Mouse (Mus musculus) heart, embryonic 15.5 days (tissue): ENCODE measurements around the gene Fam227b. TPM values are rescaled to one million over a fixed set of nuclear protein-coding genes. Genes with fewer than 3 reads are reported as not detected.
A peak's percentile ranks its signal among the peaks of the same experiment; 100 is the strongest.

Experiments
- ATAC-seq: fragments of 200-750 bp; cut with Nextera tagmentation; replicated peaks from 2 replicates; pipeline ENCODE4 v1.8.0; 2017; ENCODE audit warnings: low read depth, moderate TSS enrichment; ENCODE audit not compliant: insufficient number of reproducible peaks, insufficient read depth, low FRiP score
- H3K27ac ChIP-seq: fragments of 300-500 bp; sonication (generic); 2 replicates; pipeline ENCODE4 v1.5.1; 2015; ENCODE audit warnings: mild to moderate bottlenecking, inconsistent platforms
- H3K27me3 ChIP-seq: fragments of 300-500 bp; sonication (generic); 2 replicates; pipeline ENCODE4 v1.6.1; 2015; ENCODE audit warnings: inconsistent platforms
- H3K36me3 ChIP-seq: fragments of 300-500 bp; sonication (generic); 2 replicates; pipeline ENCODE4 v1.6.1; 2015; ENCODE audit warnings: mild to moderate bottlenecking, inconsistent platforms
- H3K4me1 ChIP-seq: fragments of 300-500 bp; sonication (generic); replicated peaks from 2 replicates; pipeline ENCODE4 v1.6.1; 2015; ENCODE audit warnings: inconsistent platforms
- H3K4me2 ChIP-seq: fragments of 300-500 bp; sonication (generic); 2 replicates; pipeline ENCODE4 v1.6.1; 2015; ENCODE audit warnings: inconsistent platforms, mild to moderate bottlenecking, moderate library complexity
- H3K4me3 ChIP-seq: fragments of 300-500 bp; sonication (generic); 2 replicates; pipeline ENCODE4 v1.5.1; 2015; ENCODE audit warnings: mild to moderate bottlenecking, inconsistent platforms
- H3K9ac ChIP-seq: fragments of 300-500 bp; sonication (generic); 2 replicates; pipeline ENCODE4 v1.6.1; 2015; ENCODE audit warnings: mild to moderate bottlenecking, inconsistent platforms
- H3K9me3 ChIP-seq: fragments of 300-500 bp; sonication (generic); replicated peaks from 2 replicates; pipeline ENCODE4 v1.6.1; 2016; ENCODE audit warnings: inconsistent platforms
- WGBS: fragments of 180-500 bp; shearing (Covaris S2); methylation state at CpG from one replicate; pipeline ENCODE4 v1.1.7; 2015; ENCODE audit warnings: mixed read lengths; 5-methylcytosine and 5-hydroxymethylcytosine counted together
- polyA plus RNA-seq: library from polyadenylated mRNA; unstranded; fragments of >200 nt; fragmentation: Nextera tagmentation; extraction: Ambion mirVana; gene quantifications from 2 replicates; pipeline ENCODE4 v1.2.1, GENCODE M21; 2015

Gene Fam227b
- polyA plus RNA-seq, 1 experiment from 2014 or later: not detected

GRCm38 (mm10) chr2:126034379-126035005 lies 117.3 kb downstream of the Fam227b start, which contains the start of gene Fgf7:
Gene Fgf7, plus strand, starts transcription at chr2:126034658.
- H3K4me3 ChIP-seq: 0 out of 2 replicates have a peak within 1 kb of the TSS, but pooled peaks have one; percentile 1
- no peak within 1 kb of the TSS for H3K9ac ChIP-seq
- ATAC-seq: no peak
- no peaks in the 10 kb centered on the region for H3K36me3 ChIP-seq
- WGBS: 61% methylated on average over 15 of the region's 15 CpGs
- peak within 1 kb of the TSS; percentile 26; the same call in 1 of the 2 replicates for H3K4me2 ChIP-seq
- no peaks in the 10 kb centered on the region for H3K9me3 ChIP-seq
- no peaks in the 10 kb centered on the region for H3K27me3 ChIP-seq
- H3K27ac ChIP-seq: no peak within 1 kb of the TSS
- peaks cover 5% of the 10 kb centered on the region for H3K4me1 ChIP-seq

DNA sequence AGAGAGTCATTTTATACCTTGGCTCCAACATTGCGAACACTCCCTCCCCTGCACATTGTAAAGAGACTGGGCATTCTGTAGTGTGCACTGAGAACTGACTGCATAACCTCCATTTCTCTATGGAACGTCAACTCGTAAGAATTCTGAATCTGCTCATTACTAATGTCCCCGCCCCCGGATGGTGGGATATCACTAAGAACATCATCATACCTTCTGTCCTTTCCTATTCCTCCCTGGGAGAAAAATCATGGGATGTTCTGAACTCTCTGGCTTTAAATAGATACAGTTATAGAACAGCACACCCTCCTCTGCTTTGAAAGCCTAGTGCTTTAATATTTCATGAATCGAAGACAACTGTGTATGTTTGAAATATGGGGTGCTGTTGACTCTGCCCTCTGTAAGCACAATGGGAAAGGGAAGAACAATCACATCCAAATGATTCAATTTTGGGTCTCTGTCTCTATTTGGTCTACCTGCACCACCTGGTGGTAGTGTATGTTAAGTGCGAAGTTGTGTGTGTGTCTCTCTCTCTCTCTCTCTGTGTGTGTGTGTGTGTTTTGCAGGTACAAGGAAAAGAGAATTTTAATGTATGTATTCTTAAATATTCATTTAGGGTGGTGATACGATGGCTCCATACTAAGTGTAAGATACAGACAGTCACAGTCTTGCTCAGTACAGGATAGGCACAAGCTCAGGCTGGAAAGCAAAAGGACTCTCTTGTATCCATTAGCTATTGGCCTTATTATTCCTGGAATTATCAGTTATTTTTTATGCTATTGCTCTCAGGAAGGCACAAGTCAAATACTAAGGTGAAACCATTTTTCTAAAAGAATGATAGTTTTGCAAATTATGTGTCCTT lies 118.5 kb downstream of the Fam227b start:
- Histone ChIP-seq H3K36me3 (no peaks in the 10 kb centered on the region), H3K9ac (no peak overlapping the region), H3K27me3 (no peaks in the 10 kb centered on the region), H3K27ac (no peak overlapping the region), H3K4me3 (no peak overlapping the region), H3K4me2 (no peak overlapping the region), H3K9me3 (no peaks in the 10 kb centered on the region), H3K4me1 (no peaks in the 10 kb centered on the region)
- 63% methylated on average over 8 of the region's 8 CpGs for WGBS
- ATAC-seq: no peak

- Histone ChIP-seq H3K27ac (no peak overlapping the region), H3K27me3 (no peaks in the 10 kb centered on the region), H3K4me1 (no peaks in the 10 kb centered on the region), H3K9ac (no peak overlapping the region), H3K4me2 (no peak overlapping the region), H3K4me3 (no peak overlapping the region), H3K36me3 (no peaks in the 10 kb centered on the region), H3K9me3 (no peaks in the 10 kb centered on the region)
- 49% methylated on average over 8 of the region's 8 CpGs for WGBS
- ATAC-seq: no peak
Measured at GRCm38 (mm10) chr2:126031186-126031900, 120.5 kb downstream of the Fam227b start.

DNA sequence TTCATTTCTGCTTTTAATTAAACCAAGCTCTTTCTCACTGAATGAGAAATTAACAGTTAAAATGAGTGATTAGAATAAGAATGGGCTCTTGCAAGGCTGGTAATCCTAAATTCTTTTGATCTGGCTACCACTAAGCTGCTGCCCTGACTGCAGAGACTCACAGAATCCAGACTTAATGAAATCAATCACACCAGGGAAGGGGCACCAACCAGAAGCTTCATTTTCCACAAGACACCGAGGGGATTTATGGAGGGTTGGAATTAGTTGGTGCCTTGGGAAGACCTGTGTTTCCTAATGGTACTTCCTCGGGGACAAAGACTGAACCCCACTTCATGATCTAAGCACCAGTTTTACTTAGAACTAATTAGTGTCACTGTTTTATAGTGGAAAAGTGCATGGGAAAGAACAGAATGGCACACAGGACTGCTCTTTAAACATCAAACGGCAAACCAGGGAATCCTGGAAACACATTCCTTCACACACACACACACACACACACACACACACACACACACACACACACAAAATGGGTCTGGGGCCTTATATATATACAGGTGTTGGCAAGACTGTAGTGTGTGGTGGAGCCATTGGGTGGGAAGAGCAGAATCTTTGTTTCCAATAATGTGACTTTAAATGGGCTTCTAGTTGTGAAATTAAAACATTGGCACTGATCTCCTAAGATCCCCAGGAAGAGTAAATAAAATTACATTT lies 135.9 kb downstream of the Fam227b start:
- no peaks in the 10 kb centered on the region for H3K36me3 ChIP-seq
- ATAC-seq: no peak

DNA sequence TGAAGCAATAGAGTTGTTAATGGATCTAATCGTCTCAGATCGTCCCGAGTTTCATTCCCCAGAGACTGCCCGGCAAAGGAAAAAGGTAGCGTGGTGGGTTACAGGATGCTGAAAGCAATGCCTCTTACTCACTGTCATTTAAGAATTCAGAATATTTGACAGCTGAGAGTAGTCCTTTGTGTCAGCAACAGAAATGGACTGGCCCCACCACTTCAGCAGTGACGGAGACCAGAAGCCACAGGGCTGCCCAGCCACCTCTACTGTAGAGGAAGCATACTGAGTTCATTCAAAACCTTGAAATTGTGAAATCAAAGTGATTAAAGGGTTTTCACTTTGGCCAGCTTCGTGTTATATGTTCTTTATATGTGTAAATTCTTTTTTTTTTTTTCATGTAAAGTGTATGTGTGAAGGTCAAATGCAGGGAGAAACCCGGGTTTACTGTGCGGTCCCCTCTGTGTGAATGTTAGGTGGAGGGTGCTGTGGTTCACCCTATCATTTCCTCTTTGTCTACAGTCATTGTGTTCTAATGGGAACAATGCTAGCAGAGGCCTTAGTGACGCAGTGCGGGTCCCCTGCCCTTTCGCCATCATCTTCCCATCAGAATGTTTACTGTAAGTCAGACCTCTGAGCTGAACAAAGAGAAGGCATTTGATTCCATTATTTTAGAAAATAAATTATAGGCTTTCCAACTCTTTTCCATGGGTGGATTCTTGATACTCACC lies 136.7 kb downstream of the Fam227b start:
- H3K4me3 ChIP-seq: no peak overlapping the region; the same call in 1 of the 2 replicates
- peaks cover 8% of the 10 kb centered on the region; the same call in 1 of the 2 replicates for H3K4me1 ChIP-seq
- H3K9ac ChIP-seq: no peak overlapping the region
- no peak for ATAC-seq
- WGBS: 40% methylated on average over 12 of the region's 12 CpGs
- H3K27ac ChIP-seq: 0 out of 2 replicates have a peak overlapping the region, but pooled peaks have one; percentile 29
- no peaks in the 10 kb centered on the region for H3K36me3 ChIP-seq
- H3K4me2 ChIP-seq: 0 out of 2 replicates have a peak overlapping the region, but pooled peaks have one; percentile 13
- no peaks in the 10 kb centered on the region for H3K9me3 ChIP-seq
- no peaks in the 10 kb centered on the region for H3K27me3 ChIP-seq

More for the DNA sequence above, 135.9 kb downstream of the Fam227b start:
- peaks cover 8% of the 10 kb centered on the region; the same call in 1 of the 2 replicates for H3K4me1 ChIP-seq
- H3K9me3 ChIP-seq: no peaks in the 10 kb centered on the region
- no peak overlapping the region for H3K4me3 ChIP-seq
- H3K9ac ChIP-seq: no peak overlapping the region
- H3K27me3 ChIP-seq: no peaks in the 10 kb centered on the region
- no peak overlapping the region for H3K4me2 ChIP-seq
- 58% methylated on average over 3 of the region's 3 CpGs for WGBS
- H3K27ac ChIP-seq: no peak overlapping the region

DNA sequence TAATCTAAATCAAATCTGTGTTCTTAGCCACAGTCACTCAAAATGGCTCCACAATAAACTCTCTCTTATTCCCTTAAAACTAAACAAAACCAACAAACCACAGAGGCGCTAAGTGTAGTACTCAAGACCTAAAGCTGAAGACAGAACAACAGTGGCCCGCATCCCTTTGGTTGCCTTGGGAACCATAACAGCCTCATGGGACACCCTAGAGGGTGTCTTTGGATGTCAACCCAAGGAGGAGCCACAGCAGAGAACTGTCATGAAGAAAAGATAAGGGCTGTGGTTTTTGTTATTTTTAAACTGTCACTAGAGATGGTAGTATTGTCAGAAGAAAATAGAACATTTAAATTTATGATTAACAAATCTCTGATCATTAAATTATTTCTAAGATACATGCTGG lies 145.1 kb downstream of the Fam227b start:
- WGBS: 68% methylated on average over 2 of the region's 2 CpGs
- Histone ChIP-seq H3K36me3 (no peaks in the 10 kb centered on the region), H3K9ac (no peak overlapping the region), H3K4me3 (no peak overlapping the region), H3K4me1 (no peaks in the 10 kb centered on the region), H3K4me2 (no peak overlapping the region), H3K27me3 (no peaks in the 10 kb centered on the region), H3K27ac (no peak overlapping the region), H3K9me3 (no peaks in the 10 kb centered on the region)
- no peak for ATAC-seq

DNA sequence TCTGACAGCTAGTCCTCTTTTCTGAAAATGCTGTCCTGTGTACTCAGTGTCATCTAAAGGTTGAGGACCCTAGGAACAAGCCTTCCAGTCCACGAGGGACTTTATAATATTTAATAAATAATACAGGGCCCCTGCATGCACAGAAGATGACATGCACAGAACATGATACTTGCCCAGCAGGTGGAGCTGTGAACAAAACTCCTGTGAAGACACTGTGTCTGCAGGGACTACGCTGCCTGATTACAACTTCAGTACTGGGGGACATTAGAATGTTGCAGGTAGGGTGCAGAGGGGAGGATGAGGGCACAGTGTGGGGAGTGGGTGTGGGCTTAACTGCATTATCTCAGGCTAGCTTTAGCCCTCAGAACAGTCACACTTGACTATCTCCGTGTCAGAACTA lies 145.7 kb downstream of the Fam227b start:
- H3K9ac ChIP-seq: no peak overlapping the region
- no peak overlapping the region for H3K27ac ChIP-seq
- H3K27me3 ChIP-seq: no peaks in the 10 kb centered on the region
- 30% methylated on average over 3 of the region's 3 CpGs for WGBS
- H3K4me1 ChIP-seq: no peaks in the 10 kb centered on the region
- no peak overlapping the region for H3K4me2 ChIP-seq
- no peak overlapping the region for H3K4me3 ChIP-seq
- H3K36me3 ChIP-seq: no peaks in the 10 kb centered on the region
- no peak; the same call in 1 of the 2 replicates for ATAC-seq
- no peaks in the 10 kb centered on the region for H3K9me3 ChIP-seq

DNA sequence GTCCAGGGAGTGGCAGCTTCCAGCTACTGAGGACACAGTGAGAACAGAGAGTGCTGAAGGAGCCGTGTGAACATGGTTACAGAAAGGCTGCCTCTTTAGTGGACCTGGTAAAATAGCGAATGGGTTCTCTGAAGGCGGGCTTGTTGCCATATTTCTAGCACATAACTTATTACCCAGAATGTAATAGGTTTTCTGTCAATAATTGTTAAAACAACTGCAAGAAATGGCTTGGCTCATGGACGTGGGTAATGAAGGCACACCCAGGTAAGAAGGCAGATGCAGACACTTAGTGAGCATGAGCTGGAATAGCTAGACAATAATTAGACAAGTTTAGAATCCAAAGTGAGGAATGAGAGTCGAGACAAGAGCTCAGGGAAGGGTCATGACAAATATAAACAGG lies 149.5 kb downstream of the Fam227b start:
- no peaks in the 10 kb centered on the region for H3K9me3 ChIP-seq
- no peaks in the 10 kb centered on the region for H3K4me1 ChIP-seq
- WGBS: 74% methylated on average over 5 of the region's 5 CpGs
- ATAC-seq: no peak
- no peak overlapping the region for H3K4me3 ChIP-seq
- H3K27ac ChIP-seq: no peak overlapping the region
- no peak overlapping the region for H3K4me2 ChIP-seq
- H3K36me3 ChIP-seq: no peaks in the 10 kb centered on the region
- H3K9ac ChIP-seq: no peak overlapping the region
- no peaks in the 10 kb centered on the region for H3K27me3 ChIP-seq

DNA sequence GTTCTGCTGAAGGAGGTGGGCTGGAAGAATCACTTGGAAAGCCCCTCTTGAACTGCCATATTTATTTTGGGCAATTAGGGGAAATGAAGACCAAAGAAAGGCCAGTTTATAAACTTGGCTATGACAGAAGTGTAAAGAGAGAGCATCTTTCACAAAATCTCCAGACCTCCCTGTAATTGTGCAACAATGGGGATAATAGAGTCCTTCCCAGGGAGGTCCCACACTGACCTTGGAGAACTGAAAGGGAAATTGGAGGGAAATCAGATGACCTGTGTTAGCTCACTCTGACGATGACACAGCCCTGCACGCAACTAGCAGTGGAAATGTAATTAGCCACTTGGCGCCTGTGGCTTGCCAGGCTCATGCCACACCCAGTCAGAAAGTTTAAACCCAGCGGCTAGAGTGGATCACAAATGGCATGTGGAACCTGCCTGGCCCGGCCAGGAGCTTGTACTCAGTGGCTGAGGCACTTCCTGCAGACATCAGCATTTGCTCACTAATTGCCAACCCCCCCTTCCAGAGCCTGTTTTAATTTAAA lies 175.9 kb downstream of the Fam227b start:
- H3K36me3 ChIP-seq: no peaks in the 10 kb centered on the region
- no peak overlapping the region for H3K4me2 ChIP-seq
- H3K27ac ChIP-seq: no peak overlapping the region
- no peaks in the 10 kb centered on the region for H3K4me1 ChIP-seq
- no peaks in the 10 kb centered on the region for H3K27me3 ChIP-seq
- WGBS: 56% methylated on average over 5 of the region's 5 CpGs
- no peak overlapping the region for H3K9ac ChIP-seq
- no peak for ATAC-seq
- no peak overlapping the region for H3K4me3 ChIP-seq
- no peaks in the 10 kb centered on the region for H3K9me3 ChIP-seq

- no peak for ATAC-seq
- H3K4me3 ChIP-seq: no peak overlapping the region
- H3K4me1 ChIP-seq: no peaks in the 10 kb centered on the region
- WGBS: 92% methylated on average over 10 of the region's 10 CpGs
- no peaks in the 10 kb centered on the region for H3K36me3 ChIP-seq
- H3K9ac ChIP-seq: no peak overlapping the region
- no peaks in the 10 kb centered on the region for H3K27me3 ChIP-seq
- no peaks in the 10 kb centered on the region for H3K9me3 ChIP-seq
- H3K27ac ChIP-seq: no peak overlapping the region
- no peak overlapping the region for H3K4me2 ChIP-seq
Measured at GRCm38 (mm10) chr2:125975206-125975605, 176.6 kb downstream of the Fam227b start.
